Mouse (Mus musculus): ENCODE measurements around the gene Sat1. TPM values are rescaled to one million over a fixed set of nuclear protein-coding genes. Genes with fewer than 3 reads are reported as not detected.

Sat1 gene
- total and polyA plus RNA-seq, 3 experiments: 35.0 to 270 (median 123) TPM

GRCm38 (mm10) chrX:155171754-155172153 lies 44.5 kb downstream of the Sat1 start:
- no peak for ATAC-seq (ENCODE audit: extremely low read depth, insufficient number of reproducible peaks, low FRiP score, poor library complexity, severe bottlenecking)
- Histone ChIP-seq H3K4me1 (ENCODE audit: insufficient read depth, low read depth, low read length) (no peaks in the 10 kb centered on the region), H3K36me3 (replicated peaks) (no peaks in the 10 kb centered on the region), H3K9me3 (replicated peaks) (no peaks in the 10 kb centered on the region), H3K4me3 (ENCODE audit: low read depth, low read length) (no peak overlapping the region), H3K27me3 (ENCODE audit: insufficient read depth, low read length) (no peaks in the 10 kb centered on the region)
- TF ChIP-seq GATA2 (IDR thresholded peaks at IDR 0.05; ENCODE audit: borderline replicate concordance, low read depth, low read length) (no peak), CTCF (IDR thresholded peaks at IDR 0.05; ENCODE audit: low read depth, low read length) (no peak), POLR2AphosphoS5 (IDR thresholded peaks at IDR 0.05; ENCODE audit: insufficient replicate concordance, low read depth, low read length) (no peak), TAL1 (conservative IDR thresholded peaks at IDR 0.05; ENCODE audit: low read depth, low read length) (no peak), GATA1 (IDR thresholded peaks at IDR 0.05; ENCODE audit: borderline replicate concordance, low read length) (no peak)
- DNase-seq (ENCODE audit: low spot score): no peak

GRCm38 (mm10) chrX:155169886-155170285 lies 46.4 kb downstream of the Sat1 start:
- TF ChIP-seq POLR2AphosphoS5 (IDR thresholded peaks at IDR 0.05; ENCODE audit: insufficient replicate concordance, low read depth, low read length): no peak
- TF ChIP-seq GATA1 (IDR thresholded peaks at IDR 0.05; ENCODE audit: borderline replicate concordance, low read length): no peak
- TF ChIP-seq CTCF (IDR thresholded peaks at IDR 0.05; ENCODE audit: low read depth, low read length): no peak
- no peak for TF ChIP-seq GATA2 (IDR thresholded peaks at IDR 0.05; ENCODE audit: borderline replicate concordance, low read depth, low read length)
- no peak for TF ChIP-seq TAL1 (conservative IDR thresholded peaks at IDR 0.05; ENCODE audit: low read depth, low read length)
- no peaks in the 10 kb centered on the region for H3K4me1 ChIP-seq (ENCODE audit: insufficient read depth, low read depth, low read length)
- ATAC-seq (ENCODE audit: extremely low read depth, insufficient number of reproducible peaks, low FRiP score, poor library complexity, severe bottlenecking): no peak
- H3K27me3 ChIP-seq (ENCODE audit: insufficient read depth, low read length): no peaks in the 10 kb centered on the region
- H3K36me3 ChIP-seq (replicated peaks): no peaks in the 10 kb centered on the region
- no peaks in the 10 kb centered on the region for H3K9me3 ChIP-seq (replicated peaks)
- no peak for DNase-seq (ENCODE audit: low spot score)
- H3K4me3 ChIP-seq (ENCODE audit: low read depth, low read length): no peak overlapping the region

- no peaks in the 10 kb centered on the region for H3K9me3 ChIP-seq (replicated peaks)
- ATAC-seq (ENCODE audit: extremely low read depth, insufficient number of reproducible peaks, low FRiP score, poor library complexity, severe bottlenecking): no peak
- H3K36me3 ChIP-seq (replicated peaks): no peaks in the 10 kb centered on the region
- H3K27me3 ChIP-seq (ENCODE audit: insufficient read depth, low read length): no peaks in the 10 kb centered on the region
- TF ChIP-seq CTCF (IDR thresholded peaks at IDR 0.05; ENCODE audit: low read depth, low read length): no peak
- no peak for TF ChIP-seq GATA2 (IDR thresholded peaks at IDR 0.05; ENCODE audit: borderline replicate concordance, low read depth, low read length)
- TF ChIP-seq GATA1 (IDR thresholded peaks at IDR 0.05; ENCODE audit: borderline replicate concordance, low read length): no peak
- no peak for TF ChIP-seq POLR2AphosphoS5 (IDR thresholded peaks at IDR 0.05; ENCODE audit: insufficient replicate concordance, low read depth, low read length)
- no peak for TF ChIP-seq TAL1 (conservative IDR thresholded peaks at IDR 0.05; ENCODE audit: low read depth, low read length)
- H3K4me1 ChIP-seq (ENCODE audit: insufficient read depth, low read depth, low read length): no peaks in the 10 kb centered on the region
- DNase-seq (ENCODE audit: low spot score): no peak
- no peak overlapping the region for H3K4me3 ChIP-seq (ENCODE audit: low read depth, low read length)
These were observed 48.6 kb downstream of the Sat1 start for GRCm38 (mm10) chrX:155167667-155168066.

DNA sequence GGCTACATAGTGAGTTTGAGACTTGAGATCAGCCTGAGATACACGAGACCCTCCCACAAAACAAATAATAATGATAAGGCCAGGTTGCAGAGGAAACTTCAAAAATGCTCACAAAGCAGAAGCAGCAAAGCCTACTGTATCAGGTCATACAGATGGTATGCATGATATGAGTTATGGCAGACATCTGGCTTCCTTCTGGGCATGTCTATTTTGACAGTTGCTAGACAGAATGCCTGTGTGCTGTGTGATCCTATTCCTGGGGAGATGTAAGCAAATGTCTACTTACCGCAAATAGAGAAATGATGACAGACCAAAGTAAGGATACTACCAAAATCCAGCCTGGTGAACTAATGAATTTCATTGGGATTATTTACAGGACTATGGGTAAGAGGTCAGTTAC lies 49.9 kb downstream of the Sat1 start:
- Histone ChIP-seq H3K36me3 (replicated peaks) (no peaks in the 10 kb centered on the region), H3K27me3 (ENCODE audit: insufficient read depth, low read length) (no peaks in the 10 kb centered on the region), H3K4me3 (ENCODE audit: low read depth, low read length) (no peak overlapping the region), H3K4me1 (ENCODE audit: insufficient read depth, low read depth, low read length) (no peaks in the 10 kb centered on the region), H3K9me3 (replicated peaks) (no peaks in the 10 kb centered on the region)
- ATAC-seq (ENCODE audit: extremely low read depth, insufficient number of reproducible peaks, low FRiP score, poor library complexity, severe bottlenecking): no peak
- TF ChIP-seq CTCF (IDR thresholded peaks at IDR 0.05; ENCODE audit: low read depth, low read length): no peak
- no peak for TF ChIP-seq GATA1 (IDR thresholded peaks at IDR 0.05; ENCODE audit: borderline replicate concordance, low read length)
- TF ChIP-seq TAL1 (conservative IDR thresholded peaks at IDR 0.05; ENCODE audit: low read depth, low read length): no peak
- TF ChIP-seq GATA2 (IDR thresholded peaks at IDR 0.05; ENCODE audit: borderline replicate concordance, low read depth, low read length): no peak
- no peak for TF ChIP-seq POLR2AphosphoS5 (IDR thresholded peaks at IDR 0.05; ENCODE audit: insufficient replicate concordance, low read depth, low read length)
- DNase-seq (ENCODE audit: low spot score): no peak

GRCm38 (mm10) chrX:155163553-155163952 lies 52.7 kb downstream of the Sat1 start:
- no peak for DNase-seq (ENCODE audit: low spot score)
- TF ChIP-seq TAL1 (conservative IDR thresholded peaks at IDR 0.05; ENCODE audit: low read depth, low read length) (no peak), POLR2AphosphoS5 (IDR thresholded peaks at IDR 0.05; ENCODE audit: insufficient replicate concordance, low read depth, low read length) (no peak)

More at GRCm38 (mm10) chrX:155163553-155163952, 52.7 kb downstream of the Sat1 start:
- Histone ChIP-seq H3K36me3 (replicated peaks) (no peaks in the 10 kb centered on the region), H3K4me1 (ENCODE audit: insufficient read depth, low read depth, low read length) (no peaks in the 10 kb centered on the region), H3K27me3 (ENCODE audit: insufficient read depth, low read length) (no peaks in the 10 kb centered on the region), H3K4me3 (ENCODE audit: low read depth, low read length) (no peak overlapping the region), H3K9me3 (replicated peaks) (no peaks in the 10 kb centered on the region)
- no peak for ATAC-seq (ENCODE audit: extremely low read depth, insufficient number of reproducible peaks, low FRiP score, poor library complexity, severe bottlenecking)

Other genes with a start within 250 kb of the Sat1 start
- not detected in 2 replicates for gene Magea8, start 220.6 kb downstream of the Sat1 start, total RNA-seq (2014; fragmentation: Nextera tagmentation)
- gene Magea8, start 220.6 kb downstream of the Sat1 start, total RNA-seq (2017): 0.11 TPM in 1 of 2 replicates, not detected in the other
- not detected in 2 replicates for gene Magea8, start 220.6 kb downstream of the Sat1 start, polyA plus RNA-seq (2012)
- not detected in 2 replicates for gene Magea5, start 153.3 kb downstream of the Sat1 start, total RNA-seq (2014; fragmentation: Nextera tagmentation)
- not detected in 2 replicates for gene Magea5, start 153.3 kb downstream of the Sat1 start, total RNA-seq (2017)
- gene Magea5, start 153.3 kb downstream of the Sat1 start, polyA plus RNA-seq (2012): not detected in 2 replicates
- not detected in 2 replicates for gene Magea1, start 126.7 kb downstream of the Sat1 start, total RNA-seq (2014; fragmentation: Nextera tagmentation)
- gene Magea1, start 126.7 kb downstream of the Sat1 start, total RNA-seq (2017): not detected in 2 replicates
- not detected in 2 replicates for gene Magea1, start 126.7 kb downstream of the Sat1 start, polyA plus RNA-seq (2012)
- not detected in 2 replicates for gene Magea2, start 122.8 kb downstream of the Sat1 start, total RNA-seq (2014; fragmentation: Nextera tagmentation)
- not detected in 2 replicates for gene Magea2, start 122.8 kb downstream of the Sat1 start, total RNA-seq (2017)
- not detected in 2 replicates for gene Magea2, start 122.8 kb downstream of the Sat1 start, polyA plus RNA-seq (2012)
- gene Cldn34b2, start 88.0 kb downstream of the Sat1 start, total RNA-seq (2014; fragmentation: Nextera tagmentation): not detected in 2 replicates
- gene Cldn34b2, start 88.0 kb downstream of the Sat1 start, total RNA-seq (2017): not detected in 2 replicates
- gene Cldn34b2, start 88.0 kb downstream of the Sat1 start, polyA plus RNA-seq (2012): not detected in 2 replicates
- 22.6 and 23.3 TPM in 2 replicates for gene Acot9, start 46.0 kb upstream of the Sat1 start, total RNA-seq (2014; fragmentation: Nextera tagmentation)
- gene Acot9, start 46.0 kb upstream of the Sat1 start, total RNA-seq (2017): 32.6 and 34.0 TPM in 2 replicates
- gene Acot9, start 46.0 kb upstream of the Sat1 start, polyA plus RNA-seq (2012): 1.3 and 4.5 TPM in 2 replicates
- 65.5 and 70.1 TPM in 2 replicates for gene Prdx4, start 124.3 kb upstream of the Sat1 start, total RNA-seq (2014; fragmentation: Nextera tagmentation)
- gene Prdx4, start 124.3 kb upstream of the Sat1 start, total RNA-seq (2017): 164 and 180 TPM in 2 replicates
- 53.4 and 71.7 TPM in 2 replicates for gene Prdx4, start 124.3 kb upstream of the Sat1 start, polyA plus RNA-seq (2012)

Data from G1E (cell line).